Mouse (Mus musculus) right cerebral cortex, adult 18-20 months (tissue): ENCODE measurements around the gene Olah.

Experiments
- DNase-seq: peaks from one replicate; pipeline ENCODE4 v3.0.0; 2022; ENCODE audit warnings: mixed read lengths

Gene Olah

DNA sequence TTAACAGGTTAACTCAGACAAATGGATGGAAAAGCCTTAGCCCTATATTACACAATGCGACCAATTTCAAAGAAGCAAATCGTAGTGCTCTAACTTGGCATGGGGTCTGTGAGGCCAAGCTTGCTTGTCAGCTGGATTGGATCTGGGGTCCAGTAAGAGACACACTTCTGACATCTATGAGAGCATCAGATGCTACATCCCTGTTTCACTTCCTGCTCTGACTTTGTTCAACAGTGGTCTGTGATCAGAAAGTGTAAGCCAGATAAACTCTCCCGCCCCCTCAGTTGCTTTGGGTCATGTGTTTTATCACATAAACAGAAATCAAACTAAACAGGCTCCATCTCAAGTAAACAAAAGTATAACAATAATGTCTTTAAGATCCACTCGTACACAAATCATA, 48.6 kb downstream of the Olah start:
- no peak for DNase-seq

DNA sequence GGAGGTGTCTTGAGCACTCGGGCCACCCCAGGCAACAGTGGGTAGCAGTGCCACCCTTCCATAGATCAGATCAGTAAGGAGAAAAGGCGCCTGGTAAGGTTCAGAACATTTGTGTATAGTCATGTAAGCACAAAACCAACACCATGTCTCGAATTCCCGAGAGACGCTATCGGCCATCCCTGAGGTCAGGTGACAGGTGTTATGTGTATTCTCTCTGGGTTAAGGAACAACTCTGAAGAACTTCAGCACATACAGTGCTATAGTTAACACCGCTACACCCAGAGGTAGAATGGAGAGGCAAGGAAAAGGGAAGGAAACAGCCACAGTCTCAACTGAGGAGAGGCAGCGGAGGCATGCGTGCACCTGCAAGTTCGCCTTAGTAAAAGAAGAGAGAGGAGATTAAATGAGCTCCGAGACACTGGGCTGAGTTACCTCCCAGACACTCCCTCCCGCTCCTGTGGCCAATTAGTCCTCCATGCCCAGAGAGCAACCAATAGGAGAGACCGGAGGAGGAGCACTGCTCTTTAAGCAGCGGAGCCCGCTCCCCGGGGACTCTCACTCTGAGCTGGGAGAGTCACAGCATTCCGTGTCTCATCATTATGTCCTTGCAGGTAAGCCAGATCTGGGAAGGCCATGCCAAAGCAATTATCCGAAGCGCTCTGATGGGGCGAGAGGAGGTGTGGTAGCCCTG, 61.3 kb downstream of the Olah start, which contains the start of gene Acbd7:
TSS of gene Acbd7 (plus strand) at position 558 of the 691 bp plus-strand sequence.
- DNase-seq: peak; percentile 80

DNA sequence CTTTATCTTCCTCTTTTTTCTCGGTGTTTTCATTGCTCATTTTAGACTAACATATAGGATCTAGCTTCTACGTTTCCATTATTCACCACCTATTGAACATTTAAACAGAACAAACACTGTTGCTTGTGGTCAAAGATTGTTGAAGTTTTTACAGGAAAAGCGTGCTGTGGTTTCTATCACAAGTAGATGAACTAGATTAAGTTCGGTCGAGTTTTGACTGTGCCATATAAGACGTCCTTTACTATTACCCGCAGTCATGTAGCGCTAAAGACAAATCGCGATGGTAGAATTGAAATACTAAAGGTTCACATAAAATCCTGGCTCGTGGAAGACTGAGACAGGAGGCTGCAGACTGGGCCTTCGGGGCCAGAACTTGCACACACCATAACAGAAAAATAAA, 63.2 kb downstream of the Olah start:
- no peak for DNase-seq

DNA sequence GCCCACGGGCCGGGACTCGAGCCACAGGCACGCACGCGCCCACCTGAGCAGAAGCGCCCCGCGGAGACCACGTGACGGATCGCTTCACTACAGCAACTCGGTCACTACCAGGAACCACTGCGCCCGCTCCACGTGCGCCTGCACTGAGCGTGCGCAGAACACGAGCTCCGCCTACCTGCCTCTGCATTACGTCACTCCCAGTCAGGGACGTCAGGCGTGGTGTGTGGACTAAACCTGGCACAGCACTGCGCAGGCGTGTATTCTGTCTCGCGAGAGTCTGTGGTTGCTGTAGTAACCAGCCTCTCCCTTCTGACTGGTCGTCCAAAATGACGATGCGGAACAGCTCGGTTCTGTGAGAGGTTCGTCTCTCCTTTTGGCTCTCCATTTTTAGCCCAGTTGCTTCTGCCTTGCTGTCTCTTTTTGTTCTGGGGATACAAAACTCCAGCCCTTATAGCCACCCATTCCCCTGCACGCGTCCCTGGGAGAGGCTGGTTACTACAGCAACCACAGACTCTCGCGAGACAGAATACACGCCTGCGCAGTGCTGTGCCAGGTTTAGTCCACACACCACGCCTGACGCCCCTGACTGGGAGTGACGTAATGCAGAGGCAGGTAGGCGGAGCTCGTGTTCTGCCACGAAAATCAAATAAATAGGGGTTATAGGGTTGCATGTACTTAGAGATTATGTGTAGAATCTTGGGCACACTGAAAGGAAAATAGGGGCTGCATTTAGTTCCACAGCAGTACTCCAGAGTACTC, 64.3 kb downstream of the Olah start, which contains the start of gene Rpp38:
TSS of gene Rpp38 (minus strand) at position 160 of the 759 bp plus-strand sequence.
- peak; percentile 99 for DNase-seq

DNA sequence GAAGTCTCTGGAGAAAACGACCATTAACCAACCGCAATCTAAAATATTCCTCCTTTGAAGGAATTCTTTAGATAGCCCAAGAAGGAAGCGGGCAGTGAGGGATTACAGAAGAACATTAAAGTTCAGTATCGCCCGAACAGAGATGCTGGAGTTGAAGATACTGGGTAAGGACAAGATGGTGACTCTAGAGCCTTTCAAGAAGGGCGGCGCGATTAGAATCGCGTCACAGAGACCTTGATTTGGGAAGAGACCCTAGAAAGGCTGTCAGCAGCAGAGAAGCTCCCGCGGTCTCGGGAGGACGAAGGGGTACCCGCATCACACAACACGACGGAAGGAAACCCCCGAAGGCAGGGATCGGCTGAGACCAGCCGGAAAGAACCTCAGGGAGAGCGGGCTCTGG, 65.0 kb downstream of the Olah start:
- DNase-seq: no peak

DNA sequence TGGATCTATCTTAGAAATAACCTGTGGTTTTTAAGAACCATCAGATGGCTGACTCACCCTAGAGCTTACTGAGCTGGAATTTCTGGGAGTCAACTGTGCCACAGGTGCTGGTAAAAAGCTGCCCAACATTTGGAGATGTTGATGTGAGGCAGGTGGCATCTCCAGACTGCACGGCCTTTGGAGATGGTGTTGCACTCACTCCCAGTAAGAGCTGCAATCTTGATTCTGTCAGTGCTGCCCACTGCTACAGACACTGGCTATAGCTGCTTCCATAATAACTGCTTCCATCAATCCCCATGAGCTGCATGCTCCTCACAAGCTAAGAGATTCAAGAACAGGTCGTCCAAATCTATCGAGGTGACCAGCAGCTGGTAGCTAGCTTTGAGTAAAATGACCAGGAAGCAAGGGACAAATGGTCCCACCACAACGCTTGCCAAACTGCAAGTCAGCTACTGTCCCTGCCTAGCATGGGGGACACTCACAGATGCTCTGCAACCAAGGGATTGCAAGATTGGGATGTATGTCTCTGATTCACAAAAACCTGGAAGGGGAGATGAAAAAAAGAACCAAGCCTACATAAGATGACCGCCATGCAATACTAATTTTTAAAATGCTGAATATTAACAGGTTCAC, 65.8 kb downstream of the Olah start:
- DNase-seq: no peak

DNA sequence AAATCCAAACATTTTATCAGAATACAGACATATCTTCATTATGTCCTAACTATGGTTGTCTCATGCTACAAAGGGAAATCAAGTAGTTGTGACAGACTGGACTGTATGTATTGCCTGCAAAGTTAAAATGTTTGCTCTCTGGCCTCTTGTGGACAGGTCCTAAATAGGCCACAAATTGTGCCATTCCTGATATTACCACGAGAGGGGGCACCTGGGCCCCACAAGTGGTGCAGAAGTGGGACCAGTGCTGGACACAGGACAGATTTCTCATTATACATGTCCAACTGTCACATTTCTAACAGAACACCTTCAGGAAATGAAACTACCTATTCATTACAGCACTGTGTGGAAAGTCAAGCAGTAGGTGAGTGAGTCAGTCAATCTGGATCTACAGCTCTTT, 69.7 kb downstream of the Olah start:
- no peak for DNase-seq

DNA sequence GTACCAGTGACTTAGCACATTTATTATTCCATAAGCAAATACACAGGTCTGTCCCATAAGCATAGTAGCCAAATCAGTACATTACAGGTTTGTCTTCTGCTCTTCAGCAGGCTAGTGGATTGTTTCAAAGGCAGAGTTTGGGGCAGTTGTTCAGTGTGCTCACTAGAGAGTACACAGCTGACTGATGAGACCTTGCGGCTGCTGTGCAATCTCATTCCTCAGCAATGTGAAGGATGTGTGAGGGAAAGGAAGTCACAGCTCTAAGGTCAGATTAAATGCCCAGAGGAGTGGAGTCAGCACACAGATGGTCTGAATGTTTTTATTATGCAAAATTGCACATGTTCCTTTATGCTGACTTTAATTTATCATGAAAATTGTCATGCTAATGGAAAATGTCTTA, 70.5 kb downstream of the Olah start:
- DNase-seq: no peak

DNA sequence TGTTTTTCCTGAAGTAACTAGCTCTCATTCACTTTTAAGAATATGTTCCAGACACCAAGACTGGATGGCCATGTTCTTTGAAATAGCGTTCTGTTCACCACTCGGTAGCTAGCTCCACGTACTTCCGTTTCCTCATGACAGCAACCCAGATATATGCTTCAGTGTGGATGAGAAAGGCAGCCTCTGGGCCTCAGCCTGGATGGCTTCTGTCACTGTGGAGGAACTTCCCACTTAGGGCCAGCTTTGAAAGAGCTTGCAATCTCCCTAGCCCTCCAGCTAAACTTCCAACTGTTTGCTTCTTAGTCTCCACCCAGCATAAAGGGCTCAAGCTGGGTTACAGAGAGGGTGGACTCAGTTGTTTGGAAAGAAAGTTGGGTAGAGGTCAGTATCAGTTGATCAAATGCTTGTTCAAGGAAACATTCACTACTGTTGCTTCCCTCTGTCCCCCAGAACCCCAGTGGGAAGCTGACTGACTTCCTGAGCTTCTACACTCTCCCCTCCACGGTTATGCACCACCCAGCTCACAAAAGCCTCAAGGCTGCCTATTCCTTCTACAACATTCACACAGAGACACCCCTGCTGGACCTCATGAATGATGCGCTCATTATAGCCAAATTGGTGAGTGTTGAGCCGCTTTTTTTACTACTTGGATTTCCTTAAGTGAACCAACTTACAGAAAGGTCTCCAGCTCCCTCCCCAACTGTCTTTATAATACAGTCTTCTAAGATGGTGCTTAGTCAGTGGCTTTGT, 72.5 kb downstream of the Olah start:
- DNase-seq: no peak

DNA sequence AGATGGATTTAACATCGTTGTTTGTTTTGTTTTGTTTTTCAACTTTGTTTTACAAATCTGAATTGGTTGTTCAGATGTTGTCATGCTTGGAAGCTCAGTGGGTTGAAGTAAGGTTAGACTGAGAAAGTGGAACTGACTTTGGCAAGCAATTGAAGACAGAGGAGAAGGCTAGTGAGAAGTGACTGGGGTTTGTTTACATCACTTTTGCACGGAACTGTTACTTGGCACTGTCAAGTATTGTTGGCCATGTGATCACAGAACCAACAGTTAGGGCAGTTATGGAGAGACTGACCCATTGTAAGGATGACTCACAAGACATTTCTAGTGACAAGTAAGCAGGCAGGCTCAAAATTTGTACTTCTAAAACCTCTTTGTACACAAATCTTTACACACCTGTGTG, 73.9 kb downstream of the Olah start:
- DNase-seq: no peak

DNA sequence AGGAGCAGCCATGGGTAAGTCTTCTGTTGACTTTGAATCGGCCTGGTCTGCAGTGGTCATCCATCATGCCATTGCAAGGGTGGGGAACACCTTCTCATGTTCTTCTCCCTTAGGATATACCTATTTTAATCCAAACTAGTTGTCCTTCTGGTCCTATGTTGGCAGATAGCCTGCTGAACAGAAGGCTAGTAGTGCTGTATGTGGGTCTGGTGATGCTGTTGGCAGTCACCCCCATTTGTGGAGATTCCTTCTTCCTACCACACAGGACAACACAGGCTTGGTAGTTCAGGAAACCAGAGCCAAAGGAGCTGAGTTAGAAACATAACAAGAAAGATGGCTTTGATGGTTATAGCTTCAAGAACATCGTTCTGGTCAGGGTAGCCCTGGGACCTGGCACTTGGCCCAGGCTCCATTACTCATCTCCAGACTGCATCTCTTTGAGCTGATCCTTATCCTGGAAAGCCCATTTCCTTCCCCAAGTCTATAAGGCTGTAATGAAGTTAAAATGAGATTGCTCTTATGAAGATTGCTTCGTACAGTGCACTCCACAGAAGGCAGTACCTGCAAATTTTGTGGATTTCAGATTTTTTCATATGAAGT, 91.5 kb downstream of the Olah start:
- peak; percentile 49 for DNase-seq

DNA sequence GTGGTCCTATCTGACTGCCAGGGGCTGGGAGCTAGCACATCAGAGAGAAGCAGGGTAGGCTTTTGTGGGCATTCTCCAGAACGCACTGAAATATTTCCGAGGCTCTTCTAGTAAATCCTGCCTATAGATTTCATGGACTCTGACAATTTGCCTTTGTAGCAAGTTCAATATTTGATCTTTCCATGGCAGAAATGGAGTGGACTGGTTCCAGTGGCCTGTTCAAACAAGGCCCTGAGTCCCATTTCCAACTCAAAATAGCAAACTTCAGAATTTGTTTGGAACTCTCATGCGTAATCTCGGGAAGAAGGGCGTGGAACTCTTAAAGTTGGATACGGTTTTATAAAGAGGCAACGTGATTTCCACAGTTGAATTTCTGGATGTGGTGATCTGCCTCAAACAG, 101.2 kb downstream of the Olah start:
- DNase-seq: no peak

DNA sequence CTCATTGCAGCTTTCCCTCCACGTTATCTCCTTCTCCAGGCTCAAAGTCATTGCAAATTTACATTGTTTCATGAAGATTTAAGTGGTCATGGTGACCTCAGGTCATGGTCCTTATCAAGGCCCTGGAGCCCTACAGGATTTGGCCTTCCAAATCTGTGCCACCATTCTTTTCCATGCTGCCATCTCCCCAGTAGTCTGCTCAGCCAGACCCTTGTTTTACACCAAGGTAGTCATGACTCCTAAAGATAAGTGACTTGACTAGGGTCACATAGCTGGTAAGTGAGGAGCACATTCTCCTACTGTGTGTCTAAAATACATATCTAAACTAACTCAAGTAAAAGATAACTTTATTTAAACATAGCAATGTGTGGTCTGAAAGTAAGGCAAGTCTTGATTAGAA, 104.8 kb downstream of the Olah start:
- DNase-seq: no peak
